Mouse (Mus musculus): ENCODE data around the gene Ppp1cc.

Gene Ppp1cc

GRCm38 (mm10) chr5:122116243-122116642, 41.8 kb upstream of the Ppp1cc start:
- no peaks in the 10 kb centered on the region for H3K36me3 ChIP-seq (ENCODE audit: insufficient read depth, low read length)
- H3K4me3 ChIP-seq (replicated peaks; ENCODE audit: low read length) = no peak overlapping the region
- no peaks in the 10 kb centered on the region for H3K27me3 ChIP-seq (ENCODE audit: insufficient read depth, low read length)
- peaks cover 45% of the 10 kb centered on the region for H3K4me1 ChIP-seq (replicated peaks; ENCODE audit: low read depth, low read length)
- TF ChIP-seq CTCF (conservative IDR thresholded peaks at IDR 0.05; ENCODE audit: low read length) (peak; percentile 80), NANOG (IDR thresholded peaks at IDR 0.05; ENCODE audit: borderline replicate concordance, low read length) (no peak)
- no peaks in the 10 kb centered on the region for H3K9me3 ChIP-seq (ENCODE audit: low read length)

DNA sequence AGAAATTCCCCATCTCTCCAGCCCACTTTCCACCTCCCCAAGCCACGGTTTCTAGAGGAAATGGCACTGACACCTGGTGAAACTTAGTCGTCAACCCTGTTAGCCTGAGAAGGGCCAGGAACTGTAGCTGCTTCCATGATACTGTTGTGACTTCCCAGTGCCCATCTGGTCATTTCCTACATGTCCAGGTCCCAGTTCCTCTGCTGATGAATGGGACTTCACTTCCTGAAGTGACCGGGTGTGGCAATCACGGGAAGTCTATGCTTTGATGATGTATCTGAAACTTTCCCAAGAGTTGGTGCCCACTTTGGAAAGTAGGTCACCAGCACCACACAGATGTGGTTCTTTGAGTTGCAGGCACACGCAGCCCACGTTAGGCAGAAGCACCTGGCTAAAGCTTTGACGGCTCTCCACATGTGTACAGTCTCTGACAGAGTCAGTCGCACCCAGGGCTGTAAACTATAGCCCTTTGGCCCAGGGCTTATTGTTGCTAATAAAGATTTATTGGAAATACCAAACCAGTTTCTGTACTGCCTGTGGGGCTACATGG, 32.8 kb upstream of the Ppp1cc start:
- H3K9me3 ChIP-seq (ENCODE audit: low read length) = no peaks in the 10 kb centered on the region
- peaks cover 32% of the 10 kb centered on the region for H3K4me1 ChIP-seq (replicated peaks; ENCODE audit: low read depth, low read length)
- H3K27me3 ChIP-seq (ENCODE audit: insufficient read depth, low read length) = peaks cover 17% of the 10 kb centered on the region
- TF ChIP-seq POU5F1 (IDR thresholded peaks at IDR 0.05; ENCODE audit: borderline replicate concordance, low read length) (no peak), NANOG (IDR thresholded peaks at IDR 0.05; ENCODE audit: borderline replicate concordance, low read length) (no peak), CTCF (conservative IDR thresholded peaks at IDR 0.05; ENCODE audit: low read length) (no peak)
- no peak overlapping the region for H3K4me3 ChIP-seq (replicated peaks; ENCODE audit: low read length)
- H3K36me3 ChIP-seq (ENCODE audit: insufficient read depth, low read length) = no peaks in the 10 kb centered on the region

DNA sequence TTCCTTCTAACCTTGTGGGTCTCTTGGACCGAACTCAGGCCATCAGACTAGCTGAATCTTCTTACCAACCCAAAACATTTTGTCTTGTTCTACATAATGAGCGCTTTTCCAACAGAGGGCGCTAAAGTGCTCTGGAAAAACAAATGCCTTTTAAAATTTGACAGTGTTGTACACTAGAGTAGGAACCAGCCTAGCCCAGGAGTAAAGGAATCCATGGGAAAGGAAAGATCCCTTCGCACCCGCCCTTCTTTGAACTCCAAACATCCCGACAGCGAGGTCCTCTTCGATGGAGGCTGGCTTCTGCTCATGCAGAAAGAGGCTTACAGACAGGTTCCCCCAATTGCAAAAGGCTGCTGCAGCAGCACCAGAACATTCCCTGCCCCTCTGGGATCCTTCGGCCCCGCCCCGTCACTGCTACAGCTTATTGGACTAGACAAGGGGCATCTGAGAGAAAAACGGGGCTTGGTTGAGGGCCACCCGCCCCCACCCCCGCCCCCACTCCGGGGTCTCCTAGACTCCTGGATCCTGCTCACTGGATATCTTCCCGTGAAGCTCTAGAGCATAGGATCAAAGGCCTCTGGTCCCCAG, 28.9 kb upstream of the Ppp1cc start:
- no peaks in the 10 kb centered on the region for H3K36me3 ChIP-seq (ENCODE audit: insufficient read depth, low read length)
- H3K4me1 ChIP-seq (replicated peaks; ENCODE audit: low read depth, low read length) = peaks cover 52% of the 10 kb centered on the region
- H3K4me3 ChIP-seq (replicated peaks; ENCODE audit: low read length) = peak overlapping the region; percentile 77
- peaks cover 17% of the 10 kb centered on the region for H3K27me3 ChIP-seq (ENCODE audit: insufficient read depth, low read length)
- no peaks in the 10 kb centered on the region for H3K9me3 ChIP-seq (ENCODE audit: low read length)
- TF ChIP-seq CTCF (conservative IDR thresholded peaks at IDR 0.05; ENCODE audit: low read length) (peak; percentile 69), NANOG (IDR thresholded peaks at IDR 0.05; ENCODE audit: borderline replicate concordance, low read length) (no peak), POU5F1 (IDR thresholded peaks at IDR 0.05; ENCODE audit: borderline replicate concordance, low read length) (no peak)

- no peak for TF ChIP-seq NANOG (IDR thresholded peaks at IDR 0.05; ENCODE audit: borderline replicate concordance, low read length)
- peak; percentile 7; the same call in 1 of the 2 replicates for TF ChIP-seq CTCF (conservative IDR thresholded peaks at IDR 0.05; ENCODE audit: low read length)
- no peaks in the 10 kb centered on the region for H3K9me3 ChIP-seq (ENCODE audit: low read length)
- peaks cover 10% of the 10 kb centered on the region for H3K27me3 ChIP-seq (ENCODE audit: insufficient read depth, low read length)
Observed at GRCm38 (mm10) chr5:122130341-122130998, 27.6 kb upstream of the Ppp1cc start.

GRCm38 (mm10) chr5:122131076-122132051, 26.7 kb upstream of the Ppp1cc start:
- Histone ChIP-seq H3K4me1 (replicated peaks; ENCODE audit: low read depth, low read length) (peaks cover 65% of the 10 kb centered on the region), H3K9me3 (ENCODE audit: low read length) (no peaks in the 10 kb centered on the region), H3K36me3 (ENCODE audit: insufficient read depth, low read length) (no peaks in the 10 kb centered on the region), H3K27me3 (ENCODE audit: insufficient read depth, low read length) (peaks cover 9% of the 10 kb centered on the region), H3K4me3 (replicated peaks; ENCODE audit: low read length) (peak overlapping the region; percentile 77)
- no peak for TF ChIP-seq NANOG (IDR thresholded peaks at IDR 0.05; ENCODE audit: borderline replicate concordance, low read length)
- no peak for TF ChIP-seq POU5F1 (IDR thresholded peaks at IDR 0.05; ENCODE audit: borderline replicate concordance, low read length)
- peak; percentile 76 for TF ChIP-seq CTCF (conservative IDR thresholded peaks at IDR 0.05; ENCODE audit: low read length)

More at GRCm38 (mm10) chr5:122130341-122130998, 27.6 kb upstream of the Ppp1cc start:
- Histone ChIP-seq H3K4me1 (replicated peaks; ENCODE audit: low read depth, low read length) (peaks cover 62% of the 10 kb centered on the region), H3K4me3 (replicated peaks; ENCODE audit: low read length) (peak overlapping the region; percentile 77), H3K36me3 (ENCODE audit: insufficient read depth, low read length) (no peaks in the 10 kb centered on the region)

DNA sequence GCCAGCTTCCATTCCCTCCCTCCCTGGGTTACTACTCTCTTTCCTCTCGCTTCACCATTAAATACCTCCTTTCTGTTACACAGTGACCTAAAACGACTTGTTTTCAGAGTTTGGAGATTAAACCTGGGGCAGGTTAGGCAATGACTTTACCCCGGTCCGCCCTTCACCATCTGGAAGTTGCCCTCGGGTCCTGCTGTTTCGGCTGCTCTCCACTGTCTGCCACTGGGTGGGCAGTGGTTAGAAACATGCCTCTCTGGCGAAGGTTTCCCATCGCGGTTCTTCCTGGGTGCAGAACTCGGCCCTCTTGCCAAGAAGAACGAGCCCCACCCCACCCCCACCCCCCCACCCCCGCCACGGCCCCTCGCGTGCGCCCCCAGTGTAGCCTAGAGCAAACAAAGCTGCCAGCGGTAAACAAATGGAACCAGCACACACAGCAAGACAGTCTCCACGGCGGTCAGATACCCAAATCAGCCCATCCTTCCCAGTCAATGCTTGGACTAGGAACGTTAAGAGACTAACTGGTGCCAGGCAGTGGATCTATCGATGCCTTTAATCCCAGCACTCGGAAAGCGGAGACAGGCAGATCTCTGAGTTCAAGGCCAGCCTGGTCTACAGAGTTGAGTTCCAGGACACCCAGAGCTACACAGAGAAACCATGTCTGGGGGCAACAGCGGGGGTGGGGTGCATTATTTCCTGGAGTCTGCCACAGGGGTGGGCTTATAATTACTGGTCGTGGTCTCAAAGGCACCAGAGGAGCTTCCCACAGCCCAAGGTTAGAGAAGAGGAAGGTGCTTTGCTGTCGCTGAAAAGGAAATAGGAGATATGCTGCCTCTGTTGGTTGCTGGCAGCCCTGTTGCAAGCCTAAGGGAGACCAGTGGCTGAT, 25.7 kb upstream of the Ppp1cc start:
- Histone ChIP-seq H3K4me3 (replicated peaks; ENCODE audit: low read length) (peak overlapping the region; percentile 77), H3K27me3 (ENCODE audit: insufficient read depth, low read length) (peaks cover 1% of the 10 kb centered on the region; the same call in 1 of the 2 replicates), H3K9me3 (ENCODE audit: low read length) (no peaks in the 10 kb centered on the region), H3K4me1 (replicated peaks; ENCODE audit: low read depth, low read length) (peaks cover 65% of the 10 kb centered on the region), H3K36me3 (ENCODE audit: insufficient read depth, low read length) (no peaks in the 10 kb centered on the region)
- TF ChIP-seq NANOG (IDR thresholded peaks at IDR 0.05; ENCODE audit: borderline replicate concordance, low read length) = no peak
- TF ChIP-seq CTCF (conservative IDR thresholded peaks at IDR 0.05; ENCODE audit: low read length) = no peak
- no peak for TF ChIP-seq POU5F1 (IDR thresholded peaks at IDR 0.05; ENCODE audit: borderline replicate concordance, low read length)

GRCm38 (mm10) chr5:122133050-122133389, 25.1 kb upstream of the Ppp1cc start:
- peaks cover 65% of the 10 kb centered on the region for H3K4me1 ChIP-seq (replicated peaks; ENCODE audit: low read depth, low read length)
- no peaks in the 10 kb centered on the region for H3K9me3 ChIP-seq (ENCODE audit: low read length)
- H3K36me3 ChIP-seq (ENCODE audit: insufficient read depth, low read length) = no peaks in the 10 kb centered on the region
- no peaks in the 10 kb centered on the region for H3K27me3 ChIP-seq (ENCODE audit: insufficient read depth, low read length)
- TF ChIP-seq POU5F1 (IDR thresholded peaks at IDR 0.05; ENCODE audit: borderline replicate concordance, low read length) = no peak
- no peak for TF ChIP-seq NANOG (IDR thresholded peaks at IDR 0.05; ENCODE audit: borderline replicate concordance, low read length)
- TF ChIP-seq CTCF (conservative IDR thresholded peaks at IDR 0.05; ENCODE audit: low read length) = no peak
- H3K4me3 ChIP-seq (replicated peaks; ENCODE audit: low read length) = peak overlapping the region; percentile 53; the same call in 1 of the 2 replicates

All from E14TG2a.4 (cell line).